Mouse (Mus musculus) left cerebral cortex, adult 18-20 months (tissue): ENCODE data around the gene Pnkd. TPM values are rescaled to one million over a fixed set of nuclear protein-coding genes. Genes with fewer than 3 reads are reported as not detected.
"Not testable (repeated sequence)": the region's sequence is repeated elsewhere in the genome, so short reads cannot be mapped to it uniquely, and the experiment has no call there.

Source experiments
- DNase-seq, 2 experiments: peaks; one replicate each; pipeline ENCODE4 v3.0.0; 2021 to 2022; ENCODE audit warnings: low spot score in 2 of 2, mixed read lengths in 1 of 2
- total RNA-seq, 2 experiments: library from RNA; stranded (reverse); gene quantifications; 2 replicates each; pipeline ENCODE4 v1.2.3; 2021

Pnkd gene
- total RNA-seq, 2 experiments from 2014 or later, result 179 TPM

- peak; percentile 90 to 92 for DNase-seq
These were observed 102.1 kb downstream of the Pnkd start for GRCm38 (mm10) chr1:74386714-74387385.

GRCm38 (mm10) chr1:74387386-74387988 is 102.8 kb downstream of the Pnkd start:
- DNase-seq, result no peak

GRCm38 (mm10) chr1:74388398-74388920 is 103.7 kb downstream of the Pnkd start:
- DNase-seq, result no peak

GRCm38 (mm10) chr1:74389831-74390286 is 105.1 kb downstream of the Pnkd start:
- no peak for DNase-seq

GRCm38 (mm10) chr1:74390287-74390906 is 105.7 kb downstream of the Pnkd start:
- peak in 1 of 2 experiments; percentile 44 for DNase-seq

- peak; percentile 96 to 97 for DNase-seq
These were observed 106.4 kb downstream of the Pnkd start, which contains the start of gene Ctdsp1 for GRCm38 (mm10) chr1:74390924-74391748. Gene Ctdsp1 (plus strand): TSS chr1:74391509.

GRCm38 (mm10) chr1:74391844-74392441 is 107.2 kb downstream of the Pnkd start:
- peak; percentile 28 to 44 for DNase-seq

GRCm38 (mm10) chr1:74392446-74392994 is 107.8 kb downstream of the Pnkd start:
- DNase-seq, result no peak

- no peak for DNase-seq
These were observed 108.3 kb downstream of the Pnkd start for GRCm38 (mm10) chr1:74393010-74393409.

- DNase-seq, result no peak
These were observed 109.0 kb downstream of the Pnkd start for GRCm38 (mm10) chr1:74393697-74394096.

GRCm38 (mm10) chr1:74394311-74394710 is 109.6 kb downstream of the Pnkd start:
- no peak for DNase-seq

- DNase-seq, result no peak
These were observed 110.1 kb downstream of the Pnkd start for GRCm38 (mm10) chr1:74394858-74395257.

- no peak for DNase-seq
These were observed 110.6 kb downstream of the Pnkd start for GRCm38 (mm10) chr1:74395290-74395689.

GRCm38 (mm10) chr1:74396456-74397222 is 111.9 kb downstream of the Pnkd start:
- not testable (repeated sequence) for DNase-seq

- peak; percentile 85 for DNase-seq
These were observed 112.7 kb downstream of the Pnkd start for GRCm38 (mm10) chr1:74397268-74397918.

- peak; percentile 63 to 69 for DNase-seq
These were observed 113.3 kb downstream of the Pnkd start for GRCm38 (mm10) chr1:74397919-74398451.

- DNase-seq, result no peak
These were observed 115.8 kb downstream of the Pnkd start for GRCm38 (mm10) chr1:74400531-74400930.

- DNase-seq, result no peak
These were observed 116.4 kb downstream of the Pnkd start for GRCm38 (mm10) chr1:74401015-74401702.
